Mouse (Mus musculus): Measurements from ENCODE around the gene Crebrf.

Gene Crebrf

GRCm38 (mm10) chr17:26701565-26701964 is 13.9 kb upstream of the Crebrf start:
- in situ Hi-C loops (cut with MboI; ENCODE audit: low pct_unique_long_range_greater_than_20kb in 1 of 2, low sequenced_read_pairs in 2 of 2, unreplicated experiment in 1 of 2) = loop anchor here in 1 of 2 experiments (25.0 kb wide), 1 partner anchor 186 kb away; no protein-coding TSS in a partner anchor

DNA sequence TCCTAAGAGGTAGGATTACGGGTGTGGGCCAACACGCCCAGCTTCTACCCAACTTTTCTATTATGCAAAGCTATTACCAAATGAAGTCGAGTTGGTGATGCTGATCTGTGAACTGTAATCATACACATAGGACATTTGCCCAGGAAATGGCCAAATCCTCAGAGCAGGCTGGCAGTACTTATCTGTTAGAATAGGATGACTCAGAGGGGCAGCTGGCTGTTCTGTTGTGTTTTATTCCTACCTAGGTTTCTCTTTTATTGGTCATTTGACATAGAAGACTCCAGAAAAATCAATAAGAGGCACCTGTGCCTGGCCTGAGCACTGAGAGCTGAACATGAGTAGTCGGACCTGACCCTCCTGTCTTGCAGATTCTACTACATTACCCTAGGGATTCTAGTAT is 12.8 kb upstream of the Crebrf start:
- in situ Hi-C loops (cut with MboI; ENCODE audit: low pct_unique_long_range_greater_than_20kb in 1 of 2, low sequenced_read_pairs in 2 of 2, unreplicated experiment in 1 of 2) = loop anchor here in 1 of 2 experiments (25.0 kb wide), 1 partner anchor 185 kb away; no protein-coding TSS in a partner anchor

GRCm38 (mm10) chr17:26703671-26704070 is 11.8 kb upstream of the Crebrf start:
- in situ Hi-C loops (cut with MboI; ENCODE audit: low pct_unique_long_range_greater_than_20kb in 1 of 2, low sequenced_read_pairs in 2 of 2, unreplicated experiment in 1 of 2) = loop anchor here in 1 of 2 experiments (25.0 kb wide), 1 partner anchor 184 kb away; no protein-coding TSS in a partner anchor

DNA sequence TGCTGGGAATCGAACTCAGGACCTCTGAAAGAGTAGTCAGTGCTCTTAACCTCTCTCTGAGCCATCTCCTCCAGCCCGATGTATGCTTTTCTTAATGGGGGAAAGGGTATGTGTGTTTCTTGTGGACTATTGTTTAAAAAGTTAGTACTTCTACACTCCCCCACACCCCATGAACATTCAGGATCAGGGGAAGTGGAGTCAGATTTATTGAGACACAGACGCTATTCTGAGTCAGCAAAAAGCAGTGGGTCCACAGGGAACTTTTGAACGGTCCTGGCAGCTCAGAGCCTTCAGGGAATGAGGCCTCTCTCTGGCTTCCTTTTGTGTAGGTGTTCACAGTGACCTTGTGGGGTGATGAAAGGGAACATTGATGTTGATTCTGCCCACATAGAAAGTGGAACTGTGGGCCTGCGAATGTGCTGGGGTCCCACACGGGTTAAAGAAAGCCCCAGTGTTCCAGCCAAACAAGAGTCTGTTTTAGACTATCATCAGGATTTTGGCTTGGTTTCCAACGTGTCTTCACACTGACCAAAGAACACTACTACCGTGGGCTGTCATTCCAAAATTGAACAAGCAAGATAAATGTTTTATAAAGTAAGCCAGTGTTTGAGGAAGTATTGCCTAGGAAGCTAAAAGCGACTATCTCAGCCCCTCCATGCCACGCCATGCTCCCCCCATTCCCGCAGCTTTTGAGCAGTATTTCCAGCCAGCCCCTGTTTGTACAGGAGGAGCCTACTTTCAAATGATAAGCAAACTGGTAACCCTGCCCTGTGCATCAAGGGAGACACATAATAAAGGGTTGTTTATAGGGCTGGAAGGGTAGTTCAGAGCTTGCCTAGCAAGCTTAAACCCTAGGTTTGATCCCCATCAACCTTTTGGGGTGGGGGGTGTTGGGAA is 9.7 kb upstream of the Crebrf start:
- in situ Hi-C loops (cut with MboI; ENCODE audit: low pct_unique_long_range_greater_than_20kb in 1 of 2, low sequenced_read_pairs in 2 of 2, unreplicated experiment in 1 of 2) = loop anchor here in 1 of 2 experiments (25.0 kb wide), 1 partner anchor 182 kb away; no protein-coding TSS in a partner anchor

DNA sequence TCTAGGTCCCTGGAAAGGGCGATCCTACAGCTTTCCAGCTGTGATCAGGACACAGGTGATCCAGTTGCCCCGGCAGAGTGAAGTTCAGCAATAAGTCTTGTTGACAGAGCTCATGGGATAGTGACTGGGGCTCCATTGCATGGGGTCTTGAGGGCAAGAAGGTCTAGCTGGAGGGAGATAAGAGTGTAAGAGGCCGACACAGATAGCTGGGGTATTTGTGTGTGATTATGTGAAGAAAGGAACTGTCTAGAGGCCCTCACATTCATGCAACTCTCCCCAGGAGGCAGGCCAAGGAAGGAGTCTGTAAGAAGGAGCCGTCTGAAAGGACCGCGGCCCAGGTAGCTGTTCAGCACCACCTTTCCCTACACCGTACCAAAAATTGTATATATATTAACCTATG is 8.4 kb upstream of the Crebrf start:
- in situ Hi-C loops (cut with MboI; ENCODE audit: low pct_unique_long_range_greater_than_20kb in 1 of 2, low sequenced_read_pairs in 2 of 2, unreplicated experiment in 1 of 2) = loop anchor here in 1 of 2 experiments (25.0 kb wide), 1 partner anchor 180 kb away; no protein-coding TSS in a partner anchor

- in situ Hi-C loops (cut with MboI; ENCODE audit: low pct_unique_long_range_greater_than_20kb in 1 of 2, low sequenced_read_pairs in 2 of 2, unreplicated experiment in 1 of 2) = loop anchor here in 1 of 2 experiments (25.0 kb wide), 1 partner anchor 179 kb away; no protein-coding TSS in a partner anchor
Observed at GRCm38 (mm10) chr17:26708499-26708898, 7.0 kb upstream of the Crebrf start.

GRCm38 (mm10) chr17:26708993-26709590 is 6.4 kb upstream of the Crebrf start:
- in situ Hi-C loops (cut with MboI; ENCODE audit: low pct_unique_long_range_greater_than_20kb in 1 of 2, low sequenced_read_pairs in 2 of 2, unreplicated experiment in 1 of 2) = loop anchor here in 1 of 2 experiments (25.0 kb wide), 1 partner anchor 178 kb away; no protein-coding TSS in a partner anchor

- in situ Hi-C loops (cut with MboI; ENCODE audit: low pct_unique_long_range_greater_than_20kb in 1 of 2, low sequenced_read_pairs in 2 of 2, unreplicated experiment in 1 of 2) = loop anchor here in 1 of 2 experiments (25.0 kb wide), 1 partner anchor 177 kb away; no protein-coding TSS in a partner anchor
Observed at GRCm38 (mm10) chr17:26710049-26710448, 5.4 kb upstream of the Crebrf start.

DNA sequence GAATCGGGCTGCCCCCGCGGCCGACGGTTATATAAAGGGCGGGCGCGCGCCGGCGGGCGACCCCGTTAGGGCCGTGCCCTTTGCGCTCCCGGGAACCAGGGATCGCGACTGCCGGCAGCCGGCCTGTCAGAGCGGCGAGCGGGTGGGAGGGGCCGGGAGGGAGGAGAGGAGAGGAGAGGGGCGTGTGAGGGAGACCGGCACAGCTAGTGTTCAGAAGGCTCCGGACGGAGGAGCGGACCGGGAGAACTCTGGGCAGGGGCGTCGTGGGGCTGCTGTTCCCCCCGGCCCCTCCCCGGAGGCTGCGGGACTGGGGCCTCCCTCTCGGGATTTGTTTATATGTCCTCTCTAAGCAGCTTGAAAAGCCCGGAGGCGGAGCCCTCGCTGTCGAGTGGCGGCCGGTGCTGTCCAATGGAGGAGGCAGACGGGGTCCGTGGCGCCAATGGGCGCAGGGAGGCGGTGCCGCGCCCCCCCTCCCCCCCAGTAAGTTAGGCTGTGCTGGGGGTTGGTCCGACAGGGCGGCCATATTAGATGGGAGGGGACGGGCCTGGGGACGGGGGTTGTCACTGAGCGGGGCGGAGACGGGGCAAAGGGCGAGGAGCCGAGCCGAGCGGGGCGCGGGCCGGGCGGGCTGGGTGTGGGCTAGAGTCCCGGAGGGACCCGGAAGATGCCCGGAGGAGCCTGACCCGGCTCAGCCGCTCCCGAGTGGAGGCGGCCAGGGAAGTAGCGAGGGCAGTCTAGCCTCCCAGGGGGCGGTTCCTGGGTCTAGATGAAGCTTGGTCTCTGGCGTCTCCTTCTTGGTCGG is 667 bp downstream of the Crebrf start:
- in situ Hi-C loops (cut with MboI; ENCODE audit: low pct_unique_long_range_greater_than_20kb in 1 of 2, low sequenced_read_pairs in 2 of 2, unreplicated experiment in 1 of 2) = loop anchor here in 1 of 2 experiments (25.0 kb wide), 1 partner anchor 171 kb away; no protein-coding TSS in a partner anchor

GRCm38 (mm10) chr17:26717868-26718267 is 2.4 kb downstream of the Crebrf start:
- in situ Hi-C loops (cut with MboI; ENCODE audit: low pct_unique_long_range_greater_than_20kb in 1 of 2, low sequenced_read_pairs in 2 of 2, unreplicated experiment in 1 of 2) = loop anchor here in 1 of 2 experiments (25.0 kb wide), 1 partner anchor 169 kb away; no protein-coding TSS in a partner anchor

DNA sequence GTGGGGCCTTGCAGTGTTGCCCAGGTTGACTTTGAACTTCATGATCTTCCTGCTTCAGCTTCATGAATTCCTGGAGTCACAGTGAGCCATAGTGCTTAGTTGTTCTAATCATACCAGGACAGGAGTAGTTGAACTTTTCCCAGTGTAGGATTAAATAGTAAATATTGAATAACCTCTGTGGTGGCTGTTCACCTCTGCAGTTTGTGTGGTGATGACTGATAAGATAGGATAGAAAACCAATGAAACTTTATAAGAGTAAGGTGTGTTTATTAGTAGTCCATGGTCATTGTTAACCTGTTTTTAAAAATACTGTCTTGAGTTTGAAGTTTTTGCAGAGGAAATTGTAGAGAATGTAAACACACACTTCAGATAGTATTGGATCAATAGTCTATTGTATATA is 4.0 kb downstream of the Crebrf start:
- in situ Hi-C loops (cut with MboI; ENCODE audit: low pct_unique_long_range_greater_than_20kb in 1 of 2, low sequenced_read_pairs in 2 of 2, unreplicated experiment in 1 of 2) = loop anchor here in 1 of 2 experiments (25.0 kb wide), 1 partner anchor 168 kb away; no protein-coding TSS in a partner anchor

DNA sequence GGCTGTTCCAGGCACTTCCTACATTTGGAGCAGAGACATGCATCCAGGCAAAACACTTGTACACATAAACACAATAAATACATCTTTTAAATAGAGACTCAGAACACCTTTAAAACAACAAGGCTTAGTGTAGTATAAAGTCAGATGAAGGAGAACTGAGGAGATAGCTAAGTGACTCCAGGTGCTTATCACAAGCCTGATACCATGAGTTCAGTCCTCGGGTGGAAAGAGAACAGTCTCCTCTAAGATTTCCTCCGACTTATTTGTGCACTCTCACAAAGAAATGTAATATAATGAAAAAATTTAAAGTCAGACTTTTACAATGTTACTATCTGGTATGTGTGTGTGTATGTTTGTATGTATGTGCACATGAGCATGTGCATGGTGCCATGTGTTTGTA is 6.4 kb downstream of the Crebrf start:
- in situ Hi-C loops (cut with MboI; ENCODE audit: low pct_unique_long_range_greater_than_20kb in 1 of 2, low sequenced_read_pairs in 2 of 2, unreplicated experiment in 1 of 2) = loop anchor here in 1 of 2 experiments (25.0 kb wide), 1 partner anchor 165 kb away; no protein-coding TSS in a partner anchor

DNA sequence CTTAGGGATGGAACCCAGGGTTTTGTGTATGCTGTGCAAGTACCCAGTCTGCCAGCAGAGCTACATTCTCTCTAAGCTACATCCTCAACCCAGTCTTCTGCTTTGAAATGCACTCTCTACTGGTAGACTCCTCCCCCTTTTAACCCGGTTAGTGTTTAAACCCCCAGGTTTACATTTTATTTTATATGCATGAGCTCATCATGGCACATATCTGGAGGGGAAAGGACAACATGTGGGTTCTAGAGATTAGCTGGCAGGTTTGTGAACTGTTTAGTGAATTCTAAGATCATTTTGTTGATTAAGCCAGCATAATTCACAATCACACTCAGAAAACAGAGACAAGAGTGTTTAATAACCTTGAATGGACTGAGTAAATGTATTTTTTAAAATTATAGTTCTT is 9.3 kb downstream of the Crebrf start:
- in situ Hi-C loops (cut with MboI; ENCODE audit: low pct_unique_long_range_greater_than_20kb in 1 of 2, low sequenced_read_pairs in 2 of 2, unreplicated experiment in 1 of 2) = loop anchor here in 1 of 2 experiments (25.0 kb wide), 1 partner anchor 163 kb away; no protein-coding TSS in a partner anchor

DNA sequence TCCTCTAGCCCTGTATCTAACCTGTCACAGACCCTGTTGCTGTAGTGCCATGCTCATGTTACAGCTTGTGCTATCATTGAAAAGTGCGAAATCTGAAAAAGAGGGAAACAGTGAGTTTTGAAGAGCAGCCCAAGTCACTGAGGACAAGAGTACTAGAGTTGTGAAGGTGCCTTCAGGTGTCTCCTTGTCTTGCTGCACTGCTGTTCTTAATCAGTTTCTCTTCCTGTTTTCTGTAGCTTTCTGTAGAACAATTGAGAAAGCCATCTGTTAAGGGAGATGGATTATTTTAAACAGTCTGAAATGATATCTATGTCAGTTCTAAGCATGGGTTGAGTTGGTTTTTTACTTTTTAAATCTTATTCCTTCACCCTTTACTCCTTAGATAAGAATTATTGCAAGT is 11.2 kb downstream of the Crebrf start:
- in situ Hi-C loops (cut with MboI; ENCODE audit: low pct_unique_long_range_greater_than_20kb in 1 of 2, low sequenced_read_pairs in 2 of 2, unreplicated experiment in 1 of 2) = no loop called here

- in situ Hi-C loops (cut with MboI; ENCODE audit: low pct_unique_long_range_greater_than_20kb in 1 of 2, low sequenced_read_pairs in 2 of 2, unreplicated experiment in 1 of 2) = no loop called here
Observed at GRCm38 (mm10) chr17:26727110-26727755, 11.8 kb downstream of the Crebrf start.

- in situ Hi-C loops (cut with MboI; ENCODE audit: low pct_unique_long_range_greater_than_20kb in 1 of 2, low sequenced_read_pairs in 2 of 2, unreplicated experiment in 1 of 2) = no loop called here
Observed at GRCm38 (mm10) chr17:26742581-26742980, 27.1 kb downstream of the Crebrf start.

DNA sequence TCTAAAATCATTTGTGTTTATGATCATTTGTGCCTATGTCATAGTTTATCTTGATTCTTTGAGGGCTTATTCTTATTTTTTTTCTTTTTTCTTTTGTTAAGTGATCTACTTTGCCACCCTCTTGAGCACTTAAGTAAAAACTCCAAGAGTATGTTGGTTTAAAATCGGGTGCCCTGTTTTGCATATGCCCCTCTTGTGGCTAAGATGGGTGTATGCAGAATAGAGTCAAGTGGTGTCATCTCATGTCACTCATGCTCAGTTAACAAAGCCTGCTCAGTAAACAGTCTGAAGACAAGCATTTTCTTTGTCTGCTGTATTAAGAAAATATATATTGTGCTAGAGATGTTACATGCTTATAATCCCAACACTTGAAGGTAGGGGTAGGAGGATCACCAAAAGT is 27.8 kb downstream of the Crebrf start:
- in situ Hi-C loops (cut with MboI; ENCODE audit: low pct_unique_long_range_greater_than_20kb in 1 of 2, low sequenced_read_pairs in 2 of 2, unreplicated experiment in 1 of 2) = no loop called here

- in situ Hi-C loops (cut with MboI; ENCODE audit: low pct_unique_long_range_greater_than_20kb in 1 of 2, low sequenced_read_pairs in 2 of 2, unreplicated experiment in 1 of 2) = no loop called here
Observed at GRCm38 (mm10) chr17:26749975-26750374, 34.5 kb downstream of the Crebrf start.
